Mouse (Mus musculus): ENCODE results near the gene Pifo.
A peak's percentile ranks its signal among the peaks of the same experiment; 100 is the strongest.
"Not testable (repeated sequence)": the region's sequence is repeated elsewhere in the genome, so short reads cannot be mapped to it uniquely, and the experiment has no call there.

Pifo gene

DNA sequence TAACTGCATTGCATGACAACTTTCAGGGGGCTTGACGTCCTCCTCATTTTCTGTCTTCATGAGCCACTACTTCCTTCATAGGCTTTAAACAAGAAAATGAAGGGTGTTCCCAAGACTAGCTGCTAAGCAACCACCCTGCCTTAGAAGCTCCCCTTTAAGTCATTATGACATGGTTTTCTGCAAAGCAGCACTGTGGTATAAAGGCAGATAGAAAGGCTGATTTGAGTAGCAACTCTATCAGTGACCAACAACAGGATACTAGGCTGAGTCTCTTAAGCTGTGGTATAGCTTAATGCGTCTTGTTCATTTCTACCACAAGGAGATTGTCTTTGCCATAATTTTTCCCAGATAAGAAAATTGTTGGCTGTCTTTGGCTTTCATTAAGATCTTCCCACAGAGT lies at the start of gene Pifo:
TSS of gene Pifo (minus strand) at position 101 of the 400 bp plus-strand sequence.
- no peak for DNase-seq (ENCODE audit: low read depth, low spot score)

DNA sequence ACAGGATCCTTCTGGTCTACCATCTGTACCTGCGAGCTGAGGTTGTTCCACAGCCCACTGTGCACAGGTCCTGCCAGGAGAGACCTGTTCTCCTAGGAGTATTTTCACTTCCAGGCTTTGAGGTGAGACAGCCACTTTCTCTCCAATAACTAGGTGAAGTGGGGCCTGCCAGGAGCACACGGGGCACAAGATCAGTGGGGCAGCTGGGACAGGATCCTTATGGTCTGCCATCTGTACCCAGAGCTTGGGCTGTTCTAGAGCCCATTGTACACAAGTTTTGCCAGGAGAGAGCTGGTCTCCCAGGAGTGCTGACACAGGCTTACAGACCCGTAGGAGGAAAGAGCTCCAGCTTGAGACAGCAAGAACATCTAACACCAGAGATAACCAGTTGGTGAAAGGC lies 43.5 kb upstream of the Pifo start:
- no peak for DNase-seq (ENCODE audit: low read depth, low spot score)

DNA sequence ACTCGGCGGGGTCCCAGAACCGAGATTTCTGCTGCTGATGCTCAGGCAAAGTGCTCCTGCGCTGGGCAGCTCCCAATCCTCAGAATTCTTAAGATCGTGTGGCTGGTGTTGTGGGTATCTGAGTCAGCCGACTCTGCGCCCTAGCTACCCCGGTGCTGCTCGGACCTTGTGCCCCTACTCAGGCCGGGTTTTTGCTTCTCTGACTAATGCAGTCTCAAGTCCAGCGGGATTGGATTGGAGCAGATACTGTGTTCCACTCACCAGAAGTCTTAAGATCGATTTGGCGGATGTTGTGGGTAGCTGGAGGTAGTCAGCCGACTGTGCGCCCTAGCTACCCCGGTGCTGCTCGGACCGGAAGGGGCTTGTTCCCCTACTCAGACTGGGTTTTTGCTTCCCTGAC lies 37.5 kb upstream of the Pifo start:
- DNase-seq (ENCODE audit: low read depth, low spot score), result no peak

DNA sequence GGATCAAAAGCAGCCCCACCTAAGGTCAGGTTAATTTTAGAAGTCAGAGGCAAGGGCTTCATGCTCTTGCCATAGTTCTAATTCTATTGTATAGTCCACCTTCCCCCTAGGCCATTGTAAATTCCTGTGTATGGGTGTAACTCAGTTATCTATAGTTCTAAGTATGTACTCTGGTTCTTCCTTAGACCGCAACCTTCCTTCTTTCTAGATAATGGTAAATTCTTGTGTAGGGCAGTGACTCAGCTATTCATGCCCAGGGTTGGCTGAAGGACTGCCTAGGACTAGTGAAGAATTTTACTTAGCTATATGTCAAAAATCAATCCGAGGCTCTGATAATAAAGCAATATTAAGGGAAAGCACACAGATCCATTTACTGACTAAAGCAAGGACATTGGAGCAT lies 25.9 kb upstream of the Pifo start:
- no peak for DNase-seq (ENCODE audit: low read depth, low spot score)

DNA sequence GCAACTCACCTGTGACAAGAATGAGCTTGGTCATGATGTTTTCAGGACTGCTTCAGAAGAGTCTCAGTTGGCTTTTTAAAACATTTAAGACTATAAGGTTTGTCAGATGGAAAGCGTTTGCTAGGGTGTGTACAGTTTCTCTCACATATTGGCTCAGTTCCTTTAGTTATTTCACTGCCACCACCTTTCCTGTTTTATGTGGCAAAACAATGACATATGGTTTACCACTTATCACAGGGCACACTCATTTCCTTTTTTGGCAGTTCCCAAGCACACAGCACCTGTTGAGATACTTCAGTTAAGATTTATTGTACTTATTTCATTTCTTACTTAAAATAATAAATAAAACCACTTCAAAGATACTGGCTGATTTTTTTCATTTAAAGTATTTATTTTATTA lies 18.3 kb upstream of the Pifo start, which contains the start of gene Chil5:
TSS of gene Chil5 (minus strand) at position 34 of the 400 bp plus-strand sequence.
- no peak for DNase-seq (ENCODE audit: low read depth, low spot score)

DNA sequence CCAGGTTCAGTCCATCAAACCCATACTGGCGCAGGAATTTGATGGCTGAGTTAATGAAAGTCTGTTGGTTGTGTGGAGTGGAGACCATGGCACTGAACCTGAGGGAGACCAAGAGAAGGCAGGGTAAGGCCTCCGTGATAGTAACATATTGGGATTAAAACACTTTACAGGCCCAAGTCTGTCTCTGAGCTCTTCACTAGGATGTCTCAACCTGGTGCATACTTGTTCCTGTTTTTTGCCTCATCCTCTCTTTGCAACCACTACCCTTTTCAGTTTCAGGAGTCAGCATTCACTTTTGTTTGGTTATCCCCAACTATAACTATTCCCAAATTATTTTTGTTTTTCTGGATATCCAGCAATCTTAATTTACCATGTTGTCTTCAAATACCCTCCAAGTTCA lies 9.7 kb upstream of the Pifo start:
- DNase-seq (ENCODE audit: low read depth, low spot score), result no peak

DNA sequence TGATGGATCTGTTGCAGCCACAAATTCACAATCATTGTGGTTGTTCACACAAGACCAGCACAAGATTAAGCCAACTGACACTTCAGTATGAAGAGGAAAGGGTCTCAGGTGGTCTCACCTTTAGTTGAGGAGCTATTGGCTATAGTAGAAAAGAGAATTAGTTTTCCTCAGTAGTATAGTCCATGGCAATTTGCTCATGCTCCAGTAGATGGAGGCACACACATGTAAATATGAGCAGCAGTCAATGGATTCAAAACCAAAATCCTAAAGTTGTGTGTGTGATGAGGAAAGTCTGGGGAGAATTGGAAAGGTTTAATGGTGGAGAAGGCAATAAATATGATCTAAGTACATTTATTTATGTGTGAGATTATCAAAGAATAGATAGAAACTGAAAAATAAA lies 7.4 kb upstream of the Pifo start:
- DNase-seq (ENCODE audit: low read depth, low spot score), result no peak

DNA sequence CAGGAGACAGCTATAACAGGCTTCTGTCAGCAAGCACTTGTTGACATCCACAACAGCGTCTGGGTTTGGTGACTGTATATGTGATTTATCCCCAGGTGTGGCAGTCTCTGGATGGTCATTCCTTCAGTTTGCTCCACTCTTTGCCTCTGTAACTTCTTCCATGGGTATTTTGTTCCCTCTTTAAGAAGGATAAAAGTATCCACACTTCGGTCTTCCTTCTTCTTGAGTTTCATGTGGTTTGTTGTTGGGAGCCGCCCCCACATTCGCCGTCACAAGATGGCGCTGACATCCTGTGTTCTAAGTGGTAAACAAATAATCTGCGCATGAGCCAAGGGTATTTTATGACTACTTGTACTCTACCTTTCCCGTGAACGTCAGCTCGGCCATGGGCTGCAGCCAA lies 11.1 kb downstream of the Pifo start:
- DNase-seq (ENCODE audit: low read depth, low spot score), result not testable (repeated sequence)

DNA sequence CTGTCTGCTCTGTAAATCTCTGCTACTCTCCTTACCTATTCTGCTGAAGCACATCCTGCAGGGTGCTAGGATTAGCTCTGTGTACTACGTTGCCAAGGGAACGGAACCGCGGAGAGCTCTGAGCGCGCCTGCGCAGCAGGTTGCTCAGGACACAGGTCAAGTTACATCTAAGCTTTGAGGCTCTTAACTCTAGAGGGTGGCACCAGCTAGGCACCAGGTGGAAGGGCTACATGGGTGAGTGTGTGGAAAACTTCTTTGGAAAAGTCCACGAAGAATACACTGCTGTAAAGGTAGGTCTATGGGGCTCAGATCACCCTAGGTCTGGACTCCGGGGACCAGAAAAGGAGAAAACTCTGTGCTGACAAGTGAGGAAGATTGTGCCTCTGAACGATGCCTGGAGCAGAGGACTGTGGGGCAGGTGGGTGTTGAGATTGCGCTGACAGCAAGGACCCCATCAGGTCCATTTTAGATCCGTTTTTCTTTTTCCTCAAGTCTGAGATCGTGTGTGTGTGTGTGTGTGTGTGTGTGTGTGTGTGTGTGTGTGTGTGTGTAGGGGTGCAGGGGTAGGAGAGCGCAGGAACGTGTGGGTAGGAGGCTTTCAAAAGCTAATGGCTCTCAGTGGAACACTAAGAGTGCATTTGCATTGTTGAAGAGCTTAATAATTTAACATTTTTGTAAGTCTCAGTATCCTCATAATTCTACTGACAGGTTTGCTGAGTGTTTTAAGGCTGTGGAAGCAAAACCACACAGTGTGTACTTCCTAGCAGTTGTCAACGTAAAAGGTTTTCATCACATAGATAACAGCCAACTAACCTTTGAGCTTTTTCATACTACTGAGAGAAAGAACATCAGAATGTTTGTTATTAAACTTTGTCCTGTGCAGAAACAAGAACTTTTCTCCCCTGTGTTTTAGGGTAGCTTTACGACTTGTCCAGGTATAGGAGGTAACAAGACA lies 12.8 kb downstream of the Pifo start:
- no peak for DNase-seq (ENCODE audit: low read depth, low spot score)

DNA sequence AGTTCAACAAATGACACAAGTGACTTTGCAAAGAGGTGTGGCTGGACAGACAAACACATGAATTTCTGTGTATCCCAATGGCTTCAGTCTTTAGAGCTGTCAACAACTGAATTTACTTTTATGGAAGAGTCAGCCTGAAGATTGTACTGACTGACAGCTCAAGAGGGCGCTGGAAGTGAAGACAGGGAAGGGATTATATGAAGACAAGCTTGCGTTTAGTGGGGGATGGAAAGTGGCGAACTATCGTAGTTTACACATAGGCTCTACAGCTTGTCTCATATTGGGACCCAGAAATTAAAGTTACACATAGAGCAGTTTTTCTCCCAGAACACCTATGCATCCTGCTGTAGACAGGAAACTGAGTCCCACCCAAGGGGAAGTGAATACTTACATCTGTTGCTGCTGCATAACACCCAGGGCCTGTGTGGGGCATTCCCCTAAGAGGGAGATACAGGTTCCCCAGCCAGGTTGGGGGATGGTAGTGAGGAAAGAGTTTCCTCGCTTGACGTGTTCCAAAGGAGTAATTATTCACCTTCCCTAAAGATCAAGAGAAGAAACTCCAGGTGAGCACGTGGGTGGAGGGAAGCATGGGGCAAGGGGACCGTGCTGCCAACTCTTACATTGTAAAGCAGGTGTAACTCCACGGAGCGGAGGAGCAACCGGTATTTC lies 13.6 kb downstream of the Pifo start:
- DNase-seq (ENCODE audit: low read depth, low spot score), result no peak

DNA sequence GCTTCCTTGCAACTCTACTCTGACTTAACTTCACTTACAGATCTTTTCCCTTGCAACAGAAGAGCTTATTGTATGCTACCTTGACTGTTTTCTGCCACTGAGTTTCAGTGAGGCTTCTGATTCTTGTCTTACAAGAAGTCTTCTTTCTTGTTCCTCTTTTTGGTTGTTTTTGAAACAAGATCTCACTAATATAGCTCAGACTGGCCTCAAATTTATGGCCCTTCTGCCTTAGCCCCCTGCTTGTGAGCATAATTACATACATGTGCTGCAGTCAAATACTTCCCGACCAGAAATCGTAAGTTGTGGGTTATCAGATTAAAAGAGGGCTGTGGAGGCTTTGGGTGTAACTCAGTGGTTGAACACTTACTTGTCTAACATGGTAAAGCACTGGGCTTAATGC lies 19.7 kb downstream of the Pifo start:
- DNase-seq (ENCODE audit: low read depth, low spot score), result no peak

DNA sequence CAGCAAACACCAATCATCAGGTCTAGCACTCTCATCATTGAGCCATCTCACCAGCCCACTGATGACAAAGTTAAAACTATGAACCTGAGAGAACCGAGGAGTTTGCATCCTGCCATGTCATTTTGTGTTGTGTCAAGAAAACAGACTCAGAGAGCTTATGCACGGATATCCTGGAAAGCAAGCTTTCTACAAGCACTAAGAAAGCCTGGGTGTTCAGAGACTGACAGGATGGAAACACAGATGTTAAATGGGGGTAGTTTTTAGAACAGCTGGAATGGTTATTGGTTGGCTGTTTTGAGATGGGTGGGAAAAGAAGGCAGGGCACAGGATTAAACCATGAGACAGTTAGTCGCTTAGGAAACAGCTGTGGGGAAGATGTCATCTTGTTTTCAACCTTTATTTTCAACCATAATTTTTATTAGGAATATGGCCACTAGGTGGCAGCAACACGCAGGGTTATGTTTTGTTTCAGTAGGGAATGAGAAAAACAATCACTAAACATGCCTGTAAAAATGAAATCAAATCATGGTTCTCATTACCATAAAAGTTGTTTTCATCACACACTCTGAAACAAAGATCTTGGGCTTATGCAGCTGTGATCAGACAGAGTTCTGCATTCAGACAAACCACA lies 22.7 kb downstream of the Pifo start:
- DNase-seq (ENCODE audit: low read depth, low spot score), result no peak

DNA sequence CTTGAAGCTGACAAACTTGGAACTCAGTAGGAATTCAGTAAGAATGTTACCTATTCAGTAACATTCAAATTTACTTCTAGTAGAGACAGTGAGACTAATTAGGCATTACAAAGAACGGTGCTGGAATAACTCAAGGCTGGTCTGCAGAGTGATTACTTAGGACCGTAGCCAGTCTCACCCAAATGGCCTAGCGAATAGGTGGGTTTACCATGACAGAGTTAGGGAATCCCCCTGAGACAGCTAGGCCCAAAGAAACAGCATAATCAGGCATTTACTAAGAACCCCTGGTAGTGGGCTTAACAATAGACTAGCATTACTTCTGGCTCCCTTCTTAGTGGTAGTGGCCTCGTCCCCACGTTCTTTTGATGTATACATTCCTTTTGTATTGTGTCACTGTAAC lies 24.8 kb downstream of the Pifo start:
- DNase-seq (ENCODE audit: low read depth, low spot score), result not testable (repeated sequence)

DNA sequence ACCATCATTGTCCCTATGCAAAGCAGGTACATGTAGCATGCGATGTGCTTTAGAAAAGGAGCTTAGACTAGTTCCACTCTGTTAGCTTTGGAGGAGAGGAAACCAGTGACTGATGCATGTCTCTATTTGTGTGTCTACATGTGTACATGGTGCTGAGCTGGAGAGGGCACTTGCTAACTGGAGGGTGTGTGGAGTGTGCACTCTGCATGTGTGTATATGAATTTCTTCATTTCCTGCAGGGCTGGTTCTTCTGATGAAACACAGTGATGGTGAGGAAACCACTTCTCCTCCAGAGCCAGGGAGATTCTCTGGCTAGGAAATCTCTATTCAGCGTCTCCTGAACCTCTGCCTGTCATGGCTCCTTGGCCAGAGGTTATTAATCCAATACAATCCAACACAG lies 40.3 kb downstream of the Pifo start:
- no peak for DNase-seq (ENCODE audit: low read depth, low spot score)

DNA sequence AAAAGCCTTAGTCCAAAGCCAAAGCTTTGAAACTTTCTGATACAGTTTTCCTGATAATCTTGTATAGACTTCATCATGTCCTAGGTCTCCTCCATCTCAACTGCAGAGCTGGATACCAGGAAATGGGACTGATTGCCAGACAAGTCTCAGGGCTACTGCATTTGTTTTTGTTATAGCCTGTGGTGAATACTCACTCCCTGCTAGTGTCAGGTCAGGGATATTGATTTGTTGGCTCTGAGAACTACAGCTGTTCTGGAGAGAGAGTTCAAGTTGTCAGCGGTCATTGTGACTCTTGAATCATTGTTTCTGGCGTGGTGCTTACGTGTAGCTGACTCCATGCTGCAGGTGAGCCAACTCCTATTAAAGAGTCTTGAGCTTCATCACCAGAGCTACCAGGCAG lies 41.0 kb downstream of the Pifo start, which contains the start of gene Ovgp1:
TSS of gene Ovgp1 (plus strand) at position 301 of the 400 bp plus-strand sequence.
- no peak for DNase-seq (ENCODE audit: low read depth, low spot score)

DNA sequence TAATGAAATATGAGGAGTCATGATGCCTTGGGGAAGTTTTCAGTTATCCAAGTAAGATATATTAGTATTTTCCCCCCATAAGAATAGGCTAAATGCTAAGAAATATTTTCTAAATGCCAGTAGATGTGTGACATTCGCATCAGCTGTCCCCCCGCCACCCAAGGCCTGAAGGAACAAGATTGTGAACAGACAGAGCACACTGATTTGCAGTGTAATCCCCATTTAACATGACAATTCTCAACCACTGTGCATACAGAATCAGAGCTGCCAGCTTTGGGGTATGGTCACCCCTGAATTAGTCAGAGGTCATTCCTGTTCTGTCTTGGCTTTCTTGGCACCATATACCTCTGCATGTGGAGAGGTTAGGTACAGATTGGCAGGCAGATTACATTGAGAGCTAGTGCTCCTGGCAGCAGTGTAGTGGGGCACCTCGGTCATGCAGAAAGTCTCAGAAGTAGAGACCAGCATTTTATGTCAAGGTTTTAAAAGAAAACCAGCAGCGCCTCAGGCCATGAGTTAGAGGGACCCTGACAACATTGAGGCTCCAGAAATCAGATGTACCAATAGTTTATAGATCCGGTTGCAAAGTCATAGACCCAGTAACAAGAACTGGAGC lies 42.5 kb downstream of the Pifo start:
- DNase-seq (ENCODE audit: low read depth, low spot score), result no peak

DNA sequence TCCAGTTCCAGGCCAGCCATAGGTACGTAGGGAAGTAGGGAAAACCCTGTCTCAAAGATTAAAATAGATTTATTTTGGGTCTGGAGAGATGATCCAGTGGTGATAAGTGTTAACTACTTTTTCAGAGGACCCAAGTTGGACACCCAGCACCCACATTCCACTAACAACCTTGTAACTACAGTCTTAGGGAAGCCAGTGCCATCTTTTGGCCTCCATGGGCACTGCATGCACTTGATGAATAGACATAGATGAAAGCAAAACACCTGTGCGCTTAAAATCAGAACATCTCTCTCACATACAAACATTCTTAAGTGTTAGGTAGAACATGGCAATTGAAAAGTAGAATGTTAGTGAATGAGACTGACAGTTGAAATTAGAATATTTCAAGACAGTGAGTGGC lies 53.7 kb downstream of the Pifo start:
- DNase-seq (ENCODE audit: low read depth, low spot score), result no peak

DNA sequence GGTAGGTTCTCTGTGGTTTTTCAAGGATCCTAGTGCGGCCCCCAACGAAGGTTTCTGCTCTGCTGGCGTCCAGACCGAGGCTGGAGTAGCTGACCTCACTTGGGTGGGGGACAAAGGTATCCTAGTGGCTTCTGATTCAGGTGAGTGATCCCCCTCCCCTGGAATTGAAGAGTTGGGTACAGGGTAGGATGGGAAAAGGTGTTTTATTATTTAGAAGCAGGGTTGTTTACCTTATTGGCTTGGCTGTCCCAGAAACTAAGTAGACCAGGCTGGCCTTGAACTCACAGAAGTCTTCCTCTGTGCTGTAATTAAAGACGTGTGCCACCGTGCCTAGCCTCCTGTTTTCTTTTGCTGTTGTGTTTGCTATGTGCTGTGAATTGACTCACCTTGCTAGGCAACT lies 54.4 kb downstream of the Pifo start, which contains the start of gene Atp5f1:
TSS of gene Atp5f1 (minus strand) at position 101 of the 400 bp plus-strand sequence.
- DNase-seq (ENCODE audit: low read depth, low spot score), result no peak

DNA sequence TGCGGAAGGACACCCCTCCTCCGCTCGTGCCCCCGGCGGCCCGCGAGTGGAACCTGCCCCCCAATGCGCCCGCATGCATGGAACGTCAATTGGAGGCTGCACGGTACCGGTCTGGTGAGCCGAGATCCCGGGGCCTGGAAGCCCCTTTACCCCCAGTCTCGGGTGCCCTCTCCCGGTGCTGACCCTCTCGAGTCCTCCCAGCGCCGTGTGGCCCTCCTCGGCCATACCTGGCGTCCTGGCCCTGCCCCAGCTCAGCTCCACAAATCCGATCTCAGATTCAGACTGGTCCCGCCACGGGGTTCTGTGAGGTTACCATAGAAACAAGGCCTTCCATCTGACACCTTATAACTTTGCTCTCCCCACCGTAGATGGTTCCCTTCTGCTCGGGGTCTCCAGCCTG lies 54.9 kb downstream of the Pifo start:
- no peak for DNase-seq (ENCODE audit: low read depth, low spot score)

DNA sequence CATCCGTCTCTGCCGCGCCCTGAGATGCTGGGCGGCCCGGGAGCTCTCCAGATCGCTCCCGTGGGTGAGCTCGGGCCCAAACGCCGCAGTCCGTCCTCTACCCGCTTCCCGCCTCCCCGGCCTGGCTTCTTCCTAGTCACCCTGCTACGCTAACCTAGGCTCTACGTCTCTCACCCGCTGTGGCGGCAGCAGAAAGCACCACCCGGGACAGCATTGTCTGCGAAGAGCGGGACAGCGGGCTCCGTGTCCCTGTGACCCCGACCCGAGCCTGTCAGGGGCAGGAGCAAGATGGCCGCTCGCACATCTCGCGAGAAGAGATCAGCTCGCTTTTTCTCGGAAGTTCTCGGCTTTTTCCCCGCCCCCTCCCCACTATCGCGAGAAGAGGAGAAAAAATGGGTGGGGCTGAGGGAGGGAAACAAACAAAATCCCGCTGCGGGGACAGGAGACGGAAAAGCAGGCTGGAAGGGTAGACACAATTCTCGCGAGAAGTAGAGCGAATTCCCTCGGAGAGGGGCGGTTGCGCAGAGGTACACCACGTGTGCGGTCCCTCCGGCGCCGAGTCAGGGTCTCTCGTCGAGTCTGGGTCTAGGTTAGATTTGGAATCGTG lies 55.4 kb downstream of the Pifo start, which contains the start of gene Wdr77:
TSS of gene Wdr77 (plus strand) at position 396 of the 607 bp plus-strand sequence.
- DNase-seq (ENCODE audit: low read depth, low spot score), result peak; percentile 99

DNA sequence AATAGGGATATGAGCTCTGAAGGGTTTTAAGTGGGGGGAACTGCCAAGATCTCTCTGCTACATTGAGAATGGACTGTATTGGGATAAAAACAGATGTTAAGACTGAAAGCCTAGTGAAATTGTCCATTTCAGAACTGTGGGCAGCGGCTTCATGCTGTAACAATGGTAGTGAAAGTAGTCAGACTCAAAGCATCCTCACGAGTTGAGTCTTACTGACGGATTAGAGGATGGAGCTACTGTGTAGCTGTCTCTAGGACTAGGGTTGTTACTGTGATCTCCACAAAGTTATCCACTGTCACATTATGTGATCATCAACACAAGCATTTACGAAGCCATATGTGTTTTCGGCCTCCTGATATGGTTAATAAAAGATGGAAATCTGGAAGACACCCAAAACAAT lies 56.2 kb downstream of the Pifo start:
- DNase-seq (ENCODE audit: low read depth, low spot score), result no peak

Measured in brain, embryonic 18.5 days (tissue).